Mouse (Mus musculus): ENCODE measurements around the gene Tmem212. TPM values are rescaled to one million over a fixed set of nuclear protein-coding genes. Genes with fewer than 3 reads are reported as not detected.

Gene Tmem212
- polyA plus RNA-seq, 1 experiment from 2014 or later, result not detected

DNA sequence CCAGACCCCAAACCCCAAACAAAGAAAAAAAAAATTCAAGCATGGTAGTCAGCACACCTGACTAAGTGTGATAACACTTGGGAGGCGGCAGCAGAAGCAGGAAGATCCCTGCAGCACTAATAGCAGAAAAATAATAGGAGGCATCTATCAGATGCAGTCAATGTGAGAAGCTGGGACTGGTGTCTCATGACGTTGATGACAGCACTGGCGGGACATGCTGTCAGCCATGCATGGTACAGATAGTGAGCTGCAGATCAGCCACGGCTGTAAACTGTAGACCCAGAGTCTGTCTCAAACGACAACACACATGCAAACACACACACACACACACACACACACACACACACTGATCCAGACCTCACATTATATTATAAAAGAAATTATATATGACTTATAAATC lies 52.9 kb downstream of the Tmem212 start:
- H3K4me1 ChIP-seq (replicated peaks; ENCODE audit: control insufficient read depth, insufficient read depth), result no peaks in the 10 kb centered on the region
- H3K27me3 ChIP-seq (ENCODE audit: control insufficient read depth, insufficient read depth, low read length), result no peaks in the 10 kb centered on the region
- no peak overlapping the region for H3K9ac ChIP-seq (ENCODE audit: low read length)
- ATAC-seq (ENCODE audit: low FRiP score, low TSS enrichment), result no peak
- no peaks in the 10 kb centered on the region for H3K36me3 ChIP-seq (ENCODE audit: control insufficient read depth, insufficient read depth, low read length)
- no peak overlapping the region for H3K4me3 ChIP-seq (ENCODE audit: low read depth, low read length)
- H3K4me2 ChIP-seq (replicated peaks; ENCODE audit: low read depth), result no peak overlapping the region
- no peak overlapping the region for H3K27ac ChIP-seq (replicated peaks)
- DNase-seq (ENCODE audit: low spot score), result no peak
- 78% methylated on average over 5 of the region's 5 CpGs for WGBS
- no peaks in the 10 kb centered on the region for H3K9me3 ChIP-seq (ENCODE audit: control insufficient read depth, low read length)
- no peak for TF ChIP-seq CTCF (IDR thresholded peaks at IDR 0.05; ENCODE audit: low read depth)
- no peak for TF ChIP-seq EP300 (optimal IDR thresholded peaks at IDR 0.05)

DNA sequence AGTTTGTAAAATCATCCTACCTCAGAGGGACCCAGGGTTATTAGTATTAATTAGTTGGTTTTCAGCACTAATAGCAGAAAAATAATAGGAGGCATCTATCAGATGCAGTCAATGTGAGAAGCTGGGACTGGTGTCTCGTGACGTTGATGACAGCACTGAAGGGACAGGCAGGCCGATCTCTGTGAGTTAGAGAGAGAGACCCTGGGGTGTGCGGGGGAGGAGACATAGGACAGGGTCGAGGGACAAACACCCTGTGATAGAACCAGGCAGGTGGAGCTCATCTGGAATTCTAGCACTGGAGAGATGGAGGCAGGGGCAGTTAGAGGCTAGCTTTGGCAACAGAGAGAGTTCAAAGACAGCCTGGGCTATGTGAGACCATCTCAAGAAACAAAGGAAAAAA lies 53.3 kb downstream of the Tmem212 start:
- DNase-seq (ENCODE audit: low spot score) (no peak), ATAC-seq (ENCODE audit: low FRiP score, low TSS enrichment) (no peak)
- Histone ChIP-seq H3K4me3 (ENCODE audit: low read depth, low read length) (no peak overlapping the region), H3K4me2 (replicated peaks; ENCODE audit: low read depth) (no peak overlapping the region), H3K9ac (ENCODE audit: low read length) (no peak overlapping the region), H3K27me3 (ENCODE audit: control insufficient read depth, insufficient read depth, low read length) (no peaks in the 10 kb centered on the region), H3K27ac (replicated peaks) (no peak overlapping the region), H3K9me3 (ENCODE audit: control insufficient read depth, low read length) (no peaks in the 10 kb centered on the region), H3K4me1 (replicated peaks; ENCODE audit: control insufficient read depth, insufficient read depth) (no peaks in the 10 kb centered on the region), H3K36me3 (ENCODE audit: control insufficient read depth, insufficient read depth, low read length) (no peaks in the 10 kb centered on the region)
- no peak for TF ChIP-seq CTCF (IDR thresholded peaks at IDR 0.05; ENCODE audit: low read depth)
- no peak for TF ChIP-seq EP300 (optimal IDR thresholded peaks at IDR 0.05)
- WGBS, result 82% methylated on average over 5 of the region's 5 CpGs

DNA sequence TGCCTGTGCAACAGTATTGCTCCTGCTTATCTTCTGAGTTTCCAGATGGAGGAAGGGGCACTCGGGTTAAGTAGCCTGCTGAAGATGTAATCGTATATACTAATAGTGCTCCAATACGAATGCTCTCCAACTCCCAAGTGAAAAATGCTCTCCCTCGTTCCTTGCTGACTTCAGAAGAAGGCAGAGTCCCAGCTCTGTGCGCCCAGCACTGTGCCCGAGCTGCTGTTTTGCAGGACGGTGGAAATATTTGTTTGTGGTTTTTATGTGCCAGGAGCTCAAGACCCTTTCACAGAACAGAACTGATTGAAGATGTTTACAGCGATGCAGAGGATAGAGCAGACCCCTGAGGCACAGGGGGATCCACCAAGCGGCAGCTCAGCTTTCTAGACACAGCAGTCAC lies 55.9 kb downstream of the Tmem212 start:
- Histone ChIP-seq H3K4me1 (replicated peaks; ENCODE audit: control insufficient read depth, insufficient read depth) (no peaks in the 10 kb centered on the region), H3K4me3 (ENCODE audit: low read depth, low read length) (no peak overlapping the region), H3K36me3 (ENCODE audit: control insufficient read depth, insufficient read depth, low read length) (no peaks in the 10 kb centered on the region), H3K9me3 (ENCODE audit: control insufficient read depth, low read length) (no peaks in the 10 kb centered on the region), H3K27ac (replicated peaks) (no peak overlapping the region), H3K9ac (ENCODE audit: low read length) (no peak overlapping the region), H3K27me3 (ENCODE audit: control insufficient read depth, insufficient read depth, low read length) (no peaks in the 10 kb centered on the region), H3K4me2 (replicated peaks; ENCODE audit: low read depth) (no peak overlapping the region)
- ATAC-seq (ENCODE audit: low FRiP score, low TSS enrichment) (no peak), DNase-seq (ENCODE audit: low spot score) (no peak)
- WGBS, result 46% methylated on average over 9 of the region's 9 CpGs
- TF ChIP-seq EP300 (optimal IDR thresholded peaks at IDR 0.05) (no peak), CTCF (IDR thresholded peaks at IDR 0.05; ENCODE audit: low read depth) (no peak)

DNA sequence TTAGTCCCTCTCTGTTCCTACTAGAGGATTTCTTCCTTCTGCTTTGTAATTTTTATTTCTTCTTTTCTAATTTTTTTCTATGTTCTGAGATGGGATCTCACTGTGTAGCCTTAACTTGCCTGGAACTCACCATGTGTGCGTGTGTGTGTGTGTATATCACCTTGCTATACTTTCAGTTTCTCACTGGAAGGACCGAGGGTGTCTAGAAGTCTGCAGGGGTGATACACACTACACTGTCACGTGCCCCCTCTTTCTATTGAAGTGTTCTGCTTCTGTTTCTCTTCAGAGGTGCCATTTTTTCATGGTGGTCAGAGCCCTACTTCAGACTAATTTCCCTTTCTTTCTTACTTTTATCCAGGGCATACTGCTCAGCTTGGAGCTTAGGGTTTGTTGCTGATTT lies 56.4 kb downstream of the Tmem212 start:
- DNase-seq (ENCODE audit: low spot score), result no peak
- TF ChIP-seq CTCF (IDR thresholded peaks at IDR 0.05; ENCODE audit: low read depth) (no peak), EP300 (optimal IDR thresholded peaks at IDR 0.05) (no peak)
- no peak overlapping the region for H3K4me2 ChIP-seq (replicated peaks; ENCODE audit: low read depth)
- WGBS, result 58% methylated on average over 3 of the region's 3 CpGs
- H3K27me3 ChIP-seq (ENCODE audit: control insufficient read depth, insufficient read depth, low read length), result no peaks in the 10 kb centered on the region
- H3K27ac ChIP-seq (replicated peaks), result no peak overlapping the region
- H3K9ac ChIP-seq (ENCODE audit: low read length), result no peak overlapping the region
- no peak overlapping the region for H3K4me3 ChIP-seq (ENCODE audit: low read depth, low read length)
- ATAC-seq (ENCODE audit: low FRiP score, low TSS enrichment), result no peak
- no peaks in the 10 kb centered on the region for H3K4me1 ChIP-seq (replicated peaks; ENCODE audit: control insufficient read depth, insufficient read depth)
- H3K9me3 ChIP-seq (ENCODE audit: control insufficient read depth, low read length), result no peaks in the 10 kb centered on the region
- no peaks in the 10 kb centered on the region for H3K36me3 ChIP-seq (ENCODE audit: control insufficient read depth, insufficient read depth, low read length)

DNA sequence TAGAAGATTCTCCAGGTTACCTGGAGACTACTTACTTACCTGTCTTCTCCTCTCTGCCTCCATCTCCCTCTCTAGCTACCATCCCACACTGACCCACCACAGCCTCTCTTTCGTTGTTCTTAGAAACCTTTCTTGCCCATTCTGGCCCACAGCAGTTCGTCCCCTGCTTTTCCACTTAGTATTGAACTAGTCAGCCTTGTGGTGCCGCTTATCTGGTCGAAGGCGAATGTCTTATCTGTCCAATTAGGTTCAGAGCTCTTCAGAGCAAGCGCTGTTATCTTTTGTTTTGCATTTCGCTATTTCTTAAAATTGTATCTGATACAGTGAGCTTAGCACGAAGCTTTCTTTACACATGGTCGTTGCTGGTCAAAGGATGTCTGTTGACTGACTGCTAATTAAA lies 56.9 kb downstream of the Tmem212 start:
- WGBS, result 67% methylated on average over 9 of the region's 9 CpGs
- H3K4me1 ChIP-seq (replicated peaks; ENCODE audit: control insufficient read depth, insufficient read depth), result no peaks in the 10 kb centered on the region
- no peak overlapping the region for H3K9ac ChIP-seq (ENCODE audit: low read length)
- H3K4me3 ChIP-seq (ENCODE audit: low read depth, low read length), result no peak overlapping the region
- no peak overlapping the region for H3K27ac ChIP-seq (replicated peaks)
- ATAC-seq (ENCODE audit: low FRiP score, low TSS enrichment) (no peak), DNase-seq (ENCODE audit: low spot score) (no peak)
- no peaks in the 10 kb centered on the region for H3K36me3 ChIP-seq (ENCODE audit: control insufficient read depth, insufficient read depth, low read length)
- no peaks in the 10 kb centered on the region for H3K9me3 ChIP-seq (ENCODE audit: control insufficient read depth, low read length)
- no peaks in the 10 kb centered on the region for H3K27me3 ChIP-seq (ENCODE audit: control insufficient read depth, insufficient read depth, low read length)
- TF ChIP-seq EP300 (optimal IDR thresholded peaks at IDR 0.05) (no peak), CTCF (IDR thresholded peaks at IDR 0.05; ENCODE audit: low read depth) (no peak)
- H3K4me2 ChIP-seq (replicated peaks; ENCODE audit: low read depth), result no peak overlapping the region

DNA sequence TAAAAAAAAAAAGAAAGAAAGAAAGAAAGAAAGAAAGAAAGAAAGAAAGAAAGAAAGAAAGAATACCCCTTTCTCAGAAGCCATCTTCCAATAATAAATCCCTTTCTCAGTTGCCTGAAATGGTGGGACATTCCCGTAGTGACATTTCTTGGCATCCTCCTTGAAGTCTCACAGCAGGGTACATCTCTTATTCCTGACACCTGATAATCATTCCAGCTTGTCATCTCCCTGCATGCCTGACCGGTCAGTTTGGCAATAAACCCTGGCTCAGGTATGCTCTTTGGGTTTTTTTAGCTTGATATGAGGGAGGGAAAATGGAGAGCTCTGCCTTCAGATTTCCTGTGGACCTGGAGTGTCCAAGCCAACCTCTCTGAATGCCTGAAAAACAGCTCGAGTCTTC lies 59.9 kb downstream of the Tmem212 start:
- H3K9me3 ChIP-seq (ENCODE audit: control insufficient read depth, low read length), result no peaks in the 10 kb centered on the region
- no peak overlapping the region for H3K4me2 ChIP-seq (replicated peaks; ENCODE audit: low read depth)
- H3K36me3 ChIP-seq (ENCODE audit: control insufficient read depth, insufficient read depth, low read length), result no peaks in the 10 kb centered on the region
- DNase-seq (ENCODE audit: low spot score) (no peak), ATAC-seq (ENCODE audit: low FRiP score, low TSS enrichment) (no peak)
- no peak for TF ChIP-seq EP300 (optimal IDR thresholded peaks at IDR 0.05)
- no peak for TF ChIP-seq CTCF (IDR thresholded peaks at IDR 0.05; ENCODE audit: low read depth)
- WGBS, result 72% methylated on average over 3 of the region's 3 CpGs
- H3K27ac ChIP-seq (replicated peaks), result no peak overlapping the region
- no peak overlapping the region for H3K9ac ChIP-seq (ENCODE audit: low read length)
- H3K4me1 ChIP-seq (replicated peaks; ENCODE audit: control insufficient read depth, insufficient read depth), result no peaks in the 10 kb centered on the region
- no peak overlapping the region for H3K4me3 ChIP-seq (ENCODE audit: low read depth, low read length)
- no peaks in the 10 kb centered on the region for H3K27me3 ChIP-seq (ENCODE audit: control insufficient read depth, insufficient read depth, low read length)
